Mouse (Mus musculus) lung, postnatal 36 days (tissue): ENCODE results near the gene Fam183b.
"Not testable (repeated sequence)": the region's sequence is repeated elsewhere in the genome, so short reads cannot be mapped to it uniquely, and the experiment has no call there.

Source experiments
- DNase-seq: peaks from one replicate; pipeline ENCODE4 v3.0.0; 2022; ENCODE audit warnings: mixed read lengths

Fam183b gene

DNA sequence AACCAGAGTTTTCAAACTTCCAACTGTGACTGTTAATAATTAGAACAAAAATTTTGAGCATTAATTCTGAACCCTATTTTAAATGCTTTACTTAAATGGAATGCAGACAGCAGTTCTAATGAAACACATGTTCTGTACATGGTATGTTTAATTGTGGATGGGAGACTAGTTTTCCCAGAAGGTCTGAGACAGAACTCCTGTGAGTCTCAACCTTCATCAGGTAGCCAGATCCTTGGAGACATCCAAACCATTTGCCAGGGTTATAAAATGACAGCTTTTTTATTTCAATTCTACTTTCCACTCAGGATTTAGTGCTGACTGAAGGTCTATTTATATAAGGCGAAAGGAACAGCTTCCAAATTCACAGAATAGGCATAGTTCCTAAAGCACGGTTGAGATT is 49.3 kb downstream of the Fam183b start, which contains the start of gene Olfr316:
TSS of gene Olfr316 (plus strand) at position 301 of the 400 bp plus-strand sequence.
- DNase-seq, result no peak

DNA sequence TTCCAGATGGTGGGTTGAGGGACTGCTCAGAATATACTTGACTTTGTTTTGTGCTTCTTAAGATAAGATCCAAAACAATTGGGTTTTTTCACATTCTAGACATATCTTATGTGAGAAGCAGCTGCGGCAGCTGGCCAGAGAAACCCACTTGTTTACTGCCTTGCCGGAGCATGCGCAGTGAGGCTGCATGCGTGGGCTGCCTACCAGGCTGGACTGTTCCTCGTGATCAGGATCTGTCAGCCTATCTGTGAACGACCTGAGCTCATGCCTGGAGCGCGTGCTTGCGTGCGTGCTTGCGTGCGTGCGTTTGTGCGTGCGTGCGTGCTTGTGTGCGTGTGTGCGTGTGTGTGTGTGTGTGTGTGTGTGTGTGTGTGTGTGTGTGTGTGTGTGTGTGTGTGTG is 50.7 kb downstream of the Fam183b start:
- not testable (repeated sequence) for DNase-seq
